Mouse (Mus musculus) urinary bladder, adult 2 months (tissue): Measurements from ENCODE around the gene Gm6793. TPM values are rescaled to one million over a fixed set of nuclear protein-coding genes. Genes with fewer than 3 reads are reported as not detected.

Source experiments
- DNase-seq: peaks from one replicate; pipeline ENCODE4 v3.0.0; 2022; ENCODE audit warnings: low spot score
- polyA plus RNA-seq: library from polyadenylated mRNA; depleted of rRNA; stranded (reverse); fragments of >200 nt; gene quantifications from 2 replicates; pipeline ENCODE4 v1.2.3, GENCODE M21; 2012; rRNA removed

The Gm6793 gene
- polyA plus RNA-seq, 1 experiment = not detected

DNA sequence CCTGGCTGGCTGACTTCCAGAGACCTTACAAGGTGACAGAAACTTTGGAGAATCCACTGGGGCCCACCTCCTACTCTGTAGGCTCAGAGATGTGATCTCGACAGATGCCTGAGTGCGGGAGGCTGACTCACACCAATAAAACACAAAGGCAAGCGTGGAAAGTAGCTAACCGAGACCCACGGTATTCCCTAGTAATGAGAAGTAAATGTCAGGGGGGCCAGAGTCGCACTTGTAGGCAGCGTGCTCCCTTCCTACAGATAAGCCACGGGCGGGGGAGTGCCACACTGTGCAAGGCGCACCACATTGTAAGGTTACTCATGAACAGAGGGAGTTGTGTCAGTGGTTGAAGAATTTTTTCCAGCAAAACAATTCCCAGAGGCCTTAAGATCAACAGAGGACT is 30.3 kb downstream of the Gm6793 start:
- DNase-seq = no peak

DNA sequence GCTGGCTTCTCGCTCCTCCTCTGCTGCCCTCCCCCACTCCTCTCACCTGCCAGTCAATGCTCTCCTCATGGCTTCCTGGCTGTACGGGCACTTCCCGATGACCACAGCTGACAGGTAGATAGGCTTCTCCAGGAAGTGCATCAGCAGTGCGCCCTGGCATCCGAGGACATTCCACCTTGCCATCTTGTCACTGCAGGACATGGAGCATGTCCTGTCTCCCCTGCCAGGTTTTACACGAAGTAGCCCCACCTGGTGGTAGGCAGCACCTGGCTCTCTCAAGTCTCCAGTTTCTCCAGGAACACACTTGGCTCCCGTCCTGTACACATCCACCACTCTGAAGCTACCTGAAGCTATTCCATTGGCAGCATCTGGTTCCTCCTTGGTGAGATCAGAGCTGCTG is 32.7 kb downstream of the Gm6793 start:
- DNase-seq = no peak

DNA sequence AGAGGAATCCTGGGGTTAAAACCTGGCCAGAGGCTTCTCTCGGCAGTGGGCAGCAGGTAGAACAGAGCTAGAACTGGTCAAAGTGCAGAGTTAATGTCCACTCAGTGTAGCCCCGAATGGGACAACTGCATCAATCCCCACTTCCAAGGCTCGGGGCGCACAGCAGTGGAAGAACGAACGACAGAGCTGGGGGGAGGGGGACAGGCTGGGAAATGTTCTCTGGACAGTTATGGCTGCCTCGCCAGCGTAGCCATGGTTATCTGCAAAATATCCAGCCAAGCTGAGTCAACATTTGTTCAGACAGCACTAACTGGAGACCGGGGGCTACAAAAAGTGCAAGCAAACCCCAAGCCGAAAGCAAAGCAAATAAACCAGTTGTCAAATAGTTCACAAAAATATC is 36.7 kb downstream of the Gm6793 start:
- DNase-seq = no peak

DNA sequence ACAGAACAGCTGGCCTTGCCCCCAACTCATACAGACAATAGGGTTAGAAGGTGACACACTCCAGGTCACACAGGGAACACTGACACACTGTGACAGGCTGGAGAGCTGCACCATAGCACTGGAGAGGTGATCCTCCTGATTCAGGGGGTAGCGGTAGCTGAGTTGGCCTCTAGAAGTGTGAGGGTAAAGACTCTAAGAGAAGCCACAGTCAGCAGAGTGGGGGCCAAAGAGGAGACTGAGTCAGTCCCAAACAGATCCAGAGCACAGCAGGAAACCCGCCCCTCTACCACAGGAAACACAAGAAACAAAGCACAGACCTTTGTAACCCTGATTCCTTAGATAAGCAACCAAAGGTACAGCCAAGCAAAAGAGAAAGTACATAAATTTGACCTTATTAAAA is 38.5 kb downstream of the Gm6793 start:
- DNase-seq = no peak

- no peak for DNase-seq
These were observed 39.1 kb downstream of the Gm6793 start for GRCm38 (mm10) chr8:111975706-111976105.

- no peak for DNase-seq
These were observed 40.7 kb downstream of the Gm6793 start for GRCm38 (mm10) chr8:111974138-111974537.

GRCm38 (mm10) chr8:111968991-111969390 is 45.8 kb downstream of the Gm6793 start:
- no peak for DNase-seq

DNA sequence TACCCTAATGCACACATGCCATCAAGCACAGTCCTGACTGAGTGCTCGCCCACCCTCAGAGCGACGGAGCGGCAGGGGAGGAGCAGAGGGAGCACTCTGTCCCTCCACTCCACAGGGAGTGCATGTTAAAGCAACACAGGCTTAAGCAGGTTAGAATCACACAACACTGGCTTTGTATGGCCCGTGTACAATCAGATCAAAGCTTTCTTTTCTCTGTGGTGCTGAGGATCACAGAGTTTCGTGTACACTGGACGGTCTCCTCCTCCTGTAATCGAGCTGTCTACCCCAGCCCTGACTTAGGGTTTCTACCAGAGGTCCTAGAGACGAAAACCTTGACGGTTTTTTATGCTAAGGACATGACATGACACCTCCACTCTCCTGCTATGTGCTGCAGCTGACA is 46.3 kb downstream of the Gm6793 start:
- no peak for DNase-seq

- DNase-seq = no peak
These were observed 47.5 kb downstream of the Gm6793 start for GRCm38 (mm10) chr8:111967246-111967870.

DNA sequence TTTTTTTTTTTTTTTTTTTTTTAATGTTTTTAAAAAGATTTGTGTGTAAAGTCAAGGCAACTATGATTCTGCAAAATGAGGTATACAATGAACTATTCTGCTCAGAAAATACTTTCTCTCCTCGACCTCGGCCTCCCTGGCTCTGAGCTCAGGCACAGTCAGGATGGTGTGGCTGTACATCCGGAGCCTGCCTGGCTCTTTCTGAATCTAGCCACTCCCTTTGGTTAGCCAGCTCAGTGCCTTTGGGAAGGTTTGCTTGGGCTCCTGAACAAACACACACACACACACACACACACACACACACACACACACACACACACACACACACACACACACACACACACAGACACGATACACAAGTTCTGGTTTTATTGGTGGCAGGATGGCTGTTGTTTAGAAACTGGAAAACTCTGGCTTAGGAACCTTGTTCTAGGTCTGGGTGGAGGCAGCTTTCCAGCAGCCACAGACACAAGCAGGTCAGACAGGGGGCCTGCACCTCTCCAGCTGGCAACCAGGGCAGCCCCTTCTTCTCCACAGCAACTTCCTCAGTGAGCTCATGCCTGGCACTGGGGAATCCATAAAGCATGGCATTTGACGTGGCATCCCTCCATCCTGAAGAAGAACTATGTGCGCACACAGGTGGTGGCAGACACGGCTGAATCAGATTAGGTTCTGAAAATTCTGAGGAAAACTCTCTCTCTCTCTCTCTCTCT is 49.8 kb downstream of the Gm6793 start:
- no peak for DNase-seq

GRCm38 (mm10) chr8:111964351-111964750 is 50.5 kb downstream of the Gm6793 start:
- DNase-seq = no peak

DNA sequence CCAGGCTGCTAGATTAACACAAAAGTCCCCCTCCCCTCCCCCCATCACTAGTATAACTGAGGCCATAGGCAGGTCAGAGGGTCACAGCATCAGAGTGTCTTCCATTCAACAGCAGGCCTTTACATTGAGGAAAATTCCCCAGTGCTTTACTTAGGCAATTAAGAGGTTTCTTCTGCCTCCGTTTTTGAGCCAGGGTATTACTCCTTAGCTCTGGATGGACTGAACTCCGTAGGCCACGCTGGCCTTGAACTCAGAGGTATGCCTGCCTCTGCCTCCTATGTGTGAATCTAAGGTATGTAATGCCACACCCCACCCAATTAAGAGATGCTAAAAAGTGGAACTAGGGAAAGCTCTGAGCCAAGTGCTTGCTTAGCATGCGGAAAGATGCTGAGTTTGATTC is 51.3 kb downstream of the Gm6793 start:
- no peak for DNase-seq

Other genes starting within 250 kb of the Gm6793 start
- gene Cfdp1, start 160.7 kb downstream of the Gm6793 start, polyA plus RNA-seq = 58.5 and 65.5 TPM in 2 replicates
- gene Tmem170, start 138.3 kb downstream of the Gm6793 start, polyA plus RNA-seq = 9.1 and 9.6 TPM in 2 replicates
- 0.10 and 0.25 TPM in 2 replicates for gene Chst5, start 104.6 kb downstream of the Gm6793 start, polyA plus RNA-seq
- 8.1 and 9.2 TPM in 2 replicates for gene Tmem231, start 81.2 kb downstream of the Gm6793 start, polyA plus RNA-seq
- 94.5 and 112 TPM in 2 replicates for gene Gabarapl2, start 74.3 kb downstream of the Gm6793 start, polyA plus RNA-seq
- 5.6 and 5.9 TPM in 2 replicates for gene Adat1, start 22.7 kb downstream of the Gm6793 start, polyA plus RNA-seq
- gene Kars, start 3.7 kb downstream of the Gm6793 start, polyA plus RNA-seq = 65.4 and 82.7 TPM in 2 replicates
- 13.9 and 15.9 TPM in 2 replicates for gene Terf2ip, start 3.6 kb downstream of the Gm6793 start, polyA plus RNA-seq